Mouse (Mus musculus) stomach, postnatal 0 days (tissue): Measurements from ENCODE around the gene Sbf2. TPM values are rescaled to one million over a fixed set of nuclear protein-coding genes. Genes with fewer than 3 reads are reported as not detected.

Experiments used
- ATAC-seq: fragments of 200-750 bp; cut with Nextera tagmentation; 2 replicates; pipeline ENCODE4 v1.8.0; 2017; ENCODE audit not compliant: low FRiP score, low TSS enrichment
- DNase-seq: peaks from one replicate; pipeline ENCODE4 v3.0.0-alpha.2; 2016; ENCODE audit warnings: low spot score
- H3K27ac ChIP-seq: fragments of 300-500 bp; sonication (generic); replicated peaks from 2 replicates; pipeline ENCODE4 v1.5.1; 2014; ENCODE audit warnings: mild to moderate bottlenecking, control low read depth
- H3K27me3 ChIP-seq: fragments of 300-500 bp; sonication (generic); 2 replicates; pipeline ENCODE4 v1.6.1; 2014; ENCODE audit warnings: low read length; ENCODE audit not compliant: control insufficient read depth, insufficient read depth
- H3K36me3 ChIP-seq: fragments of 300-500 bp; sonication (generic); 2 replicates; pipeline ENCODE4 v1.6.1; 2014; ENCODE audit warnings: low read length, mixed read lengths; ENCODE audit not compliant: control insufficient read depth, insufficient read depth
- H3K4me1 ChIP-seq: fragments of 300-500 bp; sonication (generic); replicated peaks from 2 replicates; pipeline ENCODE4 v1.6.1; 2014; ENCODE audit warnings: antibody characterized with exemption; ENCODE audit not compliant: control insufficient read depth, insufficient read depth
- H3K4me2 ChIP-seq: fragments of 300-500 bp; sonication (generic); replicated peaks from 2 replicates; pipeline ENCODE4 v1.6.1; 2014; ENCODE audit warnings: low read depth, mild to moderate bottlenecking, control low read depth, moderate library complexity
- H3K4me3 ChIP-seq: fragments of 300-500 bp; sonication (generic); 2 replicates; pipeline ENCODE4 v1.5.1; 2014; ENCODE audit warnings: low read depth, low read length, control low read depth
- H3K9ac ChIP-seq: fragments of 300-500 bp; sonication (generic); 2 replicates; pipeline ENCODE4 v1.6.1; 2014; ENCODE audit warnings: mild to moderate bottlenecking, low read length, control low read depth, mixed read lengths
- H3K9me3 ChIP-seq: fragments of 300-500 bp; sonication (generic); 2 replicates; pipeline ENCODE4 v1.6.1; 2016; ENCODE audit warnings: low read length; ENCODE audit not compliant: control insufficient read depth
- CTCF ChIP-seq: IDR thresholded peaks from 2 replicates; pipeline ENCODE4 v1.5.1; 2016; ENCODE audit warnings: antibody characterized with exemption, low read depth, mild to moderate bottlenecking, moderate library complexity
- EP300 ChIP-seq: optimal IDR thresholded peaks from 2 replicates; pipeline ENCODE3; 2016; ENCODE audit warnings: antibody characterized with exemption
- WGBS: fragments of 180-500 bp; shearing (Covaris S2); extraction: QIAGEN DNeasy Blood & Tissue Kit; methylation state at CpG from one replicate; pipeline ENCODE4 v1.1.7; 2014; 5-methylcytosine and 5-hydroxymethylcytosine counted together
- polyA plus RNA-seq: library from polyadenylated mRNA; unstranded; fragments of >200 nt; fragmentation: Nextera tagmentation; extraction: Ambion mirVana; gene quantifications from 2 replicates; pipeline ENCODE4 v1.2.1, GENCODE M21; 2015

Gene Sbf2
- polyA plus RNA-seq, 1 experiment from 2014 or later, result 14.9 TPM

DNA sequence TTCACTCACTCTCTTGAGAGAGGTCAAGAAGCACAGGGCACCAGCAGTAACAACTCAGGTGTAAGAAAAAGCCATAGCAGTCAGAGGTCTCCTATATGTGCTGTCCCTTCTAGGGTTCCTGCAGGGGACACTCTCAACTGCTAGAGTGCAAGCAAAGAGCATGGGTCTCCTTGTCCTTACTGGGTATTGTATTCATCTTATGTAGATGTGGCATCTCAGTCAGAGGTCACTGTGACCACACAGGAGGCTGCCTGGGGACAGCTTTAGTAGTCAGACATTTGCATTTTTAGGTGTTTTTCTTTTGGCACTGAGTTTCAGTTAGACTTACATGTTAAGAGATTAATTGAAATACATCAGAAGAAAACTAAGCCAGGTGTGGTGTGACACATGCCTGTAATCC lies 347.7 kb downstream of the Sbf2 start:
- H3K4me2 ChIP-seq, result no peak overlapping the region
- no peak for ATAC-seq
- no peak overlapping the region for H3K9ac ChIP-seq
- H3K9me3 ChIP-seq, result no peaks in the 10 kb centered on the region
- no peak for TF ChIP-seq CTCF
- no peak for TF ChIP-seq EP300
- no peak for DNase-seq
- no peaks in the 10 kb centered on the region for H3K27me3 ChIP-seq
- no peaks in the 10 kb centered on the region for H3K4me1 ChIP-seq
- H3K36me3 ChIP-seq, result peaks cover 3% of the 10 kb centered on the region; the same call in 1 of the 2 replicates
- H3K27ac ChIP-seq, result no peak overlapping the region
- no peak overlapping the region for H3K4me3 ChIP-seq

DNA sequence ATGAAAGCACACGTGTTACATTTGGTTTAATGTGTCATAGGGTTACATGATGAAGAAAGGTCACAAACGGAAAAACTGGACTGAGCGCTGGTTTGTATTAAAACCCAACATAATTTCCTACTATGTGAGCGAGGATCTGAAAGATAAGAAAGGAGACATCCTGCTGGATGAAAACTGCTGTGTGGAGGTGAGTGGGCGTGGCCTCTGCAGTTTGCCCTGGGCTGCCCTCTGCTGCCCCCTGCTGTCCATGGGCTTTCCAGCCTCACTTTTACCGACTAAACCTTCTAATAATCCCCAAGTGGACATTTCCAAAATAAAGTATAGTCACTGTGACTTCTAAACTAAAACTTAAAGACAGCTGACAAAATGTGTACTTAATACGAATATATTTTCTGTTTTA lies 348.9 kb downstream of the Sbf2 start:
- ATAC-seq (peak; percentile 42; the same call in 1 of the 2 replicates), DNase-seq (peak; percentile 90)
- TF ChIP-seq CTCF (peak; percentile 98), EP300 (no peak)
- Histone ChIP-seq H3K36me3 (peaks cover 3% of the 10 kb centered on the region; the same call in 1 of the 2 replicates), H3K4me1 (no peaks in the 10 kb centered on the region), H3K4me3 (no peak overlapping the region), H3K9me3 (no peaks in the 10 kb centered on the region), H3K27me3 (no peaks in the 10 kb centered on the region), H3K27ac (no peak overlapping the region), H3K9ac (no peak overlapping the region), H3K4me2 (no peak overlapping the region)
- 27% methylated on average over 7 of the region's 7 CpGs for WGBS

GRCm38 (mm10) chr7:110263474-110263873 lies 351.2 kb downstream of the Sbf2 start:
- Histone ChIP-seq H3K4me1 (peaks cover 3% of the 10 kb centered on the region; the same call in 1 of the 2 replicates), H3K27ac (no peak overlapping the region), H3K36me3 (no peaks in the 10 kb centered on the region), H3K9me3 (no peaks in the 10 kb centered on the region), H3K4me3 (no peak overlapping the region), H3K9ac (no peak overlapping the region), H3K27me3 (no peaks in the 10 kb centered on the region), H3K4me2 (no peak overlapping the region)
- no peak for DNase-seq
- ATAC-seq, result no peak
- 38% methylated on average over 1 of the region's 1 CpGs for WGBS
- no peak for TF ChIP-seq CTCF
- TF ChIP-seq EP300, result no peak

GRCm38 (mm10) chr7:110262661-110263060 lies 352.1 kb downstream of the Sbf2 start:
- Histone ChIP-seq H3K9ac (no peak overlapping the region), H3K27me3 (no peaks in the 10 kb centered on the region), H3K4me1 (peaks cover 3% of the 10 kb centered on the region; the same call in 1 of the 2 replicates), H3K36me3 (no peaks in the 10 kb centered on the region), H3K27ac (no peak overlapping the region), H3K4me3 (no peak overlapping the region), H3K4me2 (no peak overlapping the region), H3K9me3 (no peaks in the 10 kb centered on the region)
- DNase-seq (no peak), ATAC-seq (no peak)
- TF ChIP-seq EP300 (no peak), CTCF (no peak)
- WGBS, result 36% methylated on average over 1 of the region's 1 CpGs

- no peaks in the 10 kb centered on the region for H3K27me3 ChIP-seq
- no peak for DNase-seq
- no peak overlapping the region for H3K9ac ChIP-seq
- no peak for TF ChIP-seq EP300
- TF ChIP-seq CTCF, result no peak
- no peak for ATAC-seq
- H3K4me3 ChIP-seq, result no peak overlapping the region
- no peaks in the 10 kb centered on the region for H3K36me3 ChIP-seq
- H3K9me3 ChIP-seq, result no peaks in the 10 kb centered on the region
- H3K4me2 ChIP-seq, result no peak overlapping the region
- 60% methylated on average over 4 of the region's 4 CpGs for WGBS
- peaks cover 3% of the 10 kb centered on the region; the same call in 1 of the 2 replicates for H3K4me1 ChIP-seq
- no peak overlapping the region for H3K27ac ChIP-seq
These were observed 352.9 kb downstream of the Sbf2 start for GRCm38 (mm10) chr7:110261807-110262206.

DNA sequence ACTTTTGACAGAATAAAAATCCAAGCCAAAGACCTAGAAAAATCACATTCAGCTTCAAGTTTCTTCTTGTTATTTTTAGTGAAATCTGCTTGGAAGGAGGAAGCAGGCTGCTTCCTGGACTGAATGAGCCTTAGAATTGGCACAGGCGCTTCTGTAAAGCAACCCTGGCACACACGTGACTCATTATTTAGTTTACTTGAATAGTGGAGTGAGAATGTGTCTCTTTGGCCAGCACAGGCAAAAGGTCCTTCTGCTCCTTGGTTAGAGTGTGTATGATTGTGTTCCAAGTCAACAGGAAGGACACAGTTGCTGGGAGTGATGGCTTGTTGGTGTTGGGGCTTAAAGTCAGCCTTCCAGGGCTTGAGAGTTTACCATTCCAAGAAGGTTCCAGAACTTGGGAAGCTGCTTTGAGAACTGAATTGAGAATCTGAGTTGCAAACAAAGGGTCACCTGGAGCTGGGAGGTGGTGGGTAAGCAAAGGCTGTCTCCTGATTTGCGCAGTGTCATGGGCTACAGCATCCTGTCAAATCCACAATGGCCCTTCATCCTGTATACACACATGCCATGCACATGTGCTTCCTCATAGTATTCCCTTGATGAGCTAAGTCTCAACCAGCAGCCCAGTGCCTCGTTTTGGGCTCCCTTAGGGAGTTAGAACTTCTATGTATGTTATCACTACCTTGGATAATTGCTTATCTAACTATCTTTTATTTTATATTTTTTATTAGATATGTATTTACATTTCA lies 354.6 kb downstream of the Sbf2 start:
- TF ChIP-seq EP300, result no peak
- no peak for TF ChIP-seq CTCF
- Histone ChIP-seq H3K4me2 (no peak overlapping the region), H3K36me3 (no peaks in the 10 kb centered on the region), H3K9ac (no peak overlapping the region), H3K4me3 (no peak overlapping the region), H3K27me3 (no peaks in the 10 kb centered on the region), H3K9me3 (no peaks in the 10 kb centered on the region), H3K4me1 (peaks cover 3% of the 10 kb centered on the region; the same call in 1 of the 2 replicates), H3K27ac (peak overlapping the region; percentile 65)
- WGBS, result 41% methylated on average over 4 of the region's 4 CpGs
- ATAC-seq (peak; percentile 85), DNase-seq (peak; percentile 53)
